Mouse (Mus musculus) left cerebral cortex, adult 9 months (tissue): ENCODE data around the gene Gm28043.

Experiments used
- DNase-seq, 2 experiments: peaks; one replicate each; pipeline ENCODE4 v3.0.0; 2022; ENCODE audit warnings: low spot score in 2 of 2

Gene Gm28043

GRCm38 (mm10) chr17:29627285-29627684 is 12.6 kb downstream of the Gm28043 start:
- no peak for DNase-seq

DNA sequence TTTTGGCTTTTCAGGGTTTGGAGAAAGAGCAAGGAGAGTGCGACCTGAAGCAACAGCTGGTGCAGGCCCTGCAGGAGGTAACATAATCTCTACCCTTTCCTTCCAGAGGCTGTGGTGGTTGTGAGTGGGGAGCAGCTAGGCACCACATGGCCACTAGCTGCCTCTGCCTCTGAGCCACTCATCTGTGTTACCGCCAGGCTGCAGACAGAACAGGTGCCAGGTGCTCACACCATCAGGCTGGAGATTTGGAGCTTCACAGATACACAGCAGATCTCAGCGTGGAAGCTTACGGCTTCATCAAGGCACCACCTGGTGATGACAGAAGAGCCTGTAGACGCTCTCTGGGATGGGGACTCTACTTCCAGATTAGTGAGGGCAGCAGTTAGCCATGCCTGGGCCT is 14.3 kb downstream of the Gm28043 start:
- DNase-seq = no peak

GRCm38 (mm10) chr17:29629620-29630019 is 14.9 kb downstream of the Gm28043 start:
- no peak for DNase-seq

DNA sequence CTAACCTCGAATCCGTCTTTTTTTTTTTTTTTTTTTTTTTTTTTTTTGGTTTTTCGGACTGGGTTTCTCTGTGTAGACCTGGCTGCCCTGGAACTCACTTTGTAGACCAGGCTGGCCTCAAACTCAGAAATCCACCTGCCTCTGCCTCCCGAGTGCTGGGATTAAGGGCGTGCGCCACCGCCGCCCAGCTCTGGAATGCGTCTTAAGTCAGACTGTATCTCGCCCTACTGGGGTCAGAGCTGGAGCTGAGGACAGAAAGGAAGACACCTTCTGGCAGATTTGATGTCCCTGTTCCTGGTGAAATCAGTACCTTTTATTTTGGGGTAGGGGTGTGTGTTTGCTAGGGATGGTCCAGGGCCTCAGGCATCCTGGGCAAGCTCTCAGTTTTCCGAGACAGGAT is 17.6 kb downstream of the Gm28043 start:
- DNase-seq = no peak

- DNase-seq = no peak
These were observed 20.8 kb downstream of the Gm28043 start for GRCm38 (mm10) chr17:29635492-29635891.

DNA sequence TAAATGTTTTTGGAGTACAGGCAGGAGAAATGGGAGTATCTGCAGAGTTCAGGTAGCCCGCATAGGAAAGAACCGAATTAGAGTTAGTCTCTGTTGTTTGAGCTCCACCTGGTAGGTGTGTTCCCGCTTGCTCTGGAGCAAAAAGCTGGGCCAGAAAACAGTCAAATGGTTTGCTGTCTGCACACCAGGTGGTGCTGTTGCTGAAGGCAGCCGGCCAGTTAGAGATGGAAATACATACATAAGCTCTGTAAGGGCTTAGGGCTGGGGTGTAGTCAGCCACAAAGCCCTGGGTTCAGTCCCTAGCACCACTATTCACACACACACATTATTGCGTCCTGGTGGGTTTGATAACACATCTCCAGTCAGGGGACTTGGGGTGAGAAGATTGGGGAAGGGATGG is 21.4 kb downstream of the Gm28043 start:
- peak in 1 of 2 experiments; percentile 51 for DNase-seq

- DNase-seq = no peak
These were observed 22.7 kb downstream of the Gm28043 start for GRCm38 (mm10) chr17:29637377-29637776.

DNA sequence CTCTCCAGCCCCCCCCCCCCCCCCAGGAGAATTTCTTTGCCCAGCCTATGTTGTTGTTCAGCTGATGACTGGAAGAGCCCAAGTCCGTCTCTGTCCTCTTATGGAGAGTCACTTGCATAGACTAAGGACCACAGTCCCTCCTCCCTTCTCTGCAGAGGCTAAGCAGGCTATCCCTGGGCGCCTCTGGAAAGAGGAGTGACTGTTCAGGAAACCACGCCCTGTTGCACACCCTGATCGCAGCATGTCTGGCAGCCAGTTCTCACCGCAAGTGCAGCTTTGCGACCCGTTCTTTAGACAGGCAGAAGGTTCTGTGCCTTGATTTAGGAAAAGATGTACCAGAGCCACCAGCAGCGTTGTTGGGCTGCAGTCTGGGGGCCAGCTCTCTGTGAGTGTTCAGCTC is 23.2 kb downstream of the Gm28043 start:
- no peak for DNase-seq

DNA sequence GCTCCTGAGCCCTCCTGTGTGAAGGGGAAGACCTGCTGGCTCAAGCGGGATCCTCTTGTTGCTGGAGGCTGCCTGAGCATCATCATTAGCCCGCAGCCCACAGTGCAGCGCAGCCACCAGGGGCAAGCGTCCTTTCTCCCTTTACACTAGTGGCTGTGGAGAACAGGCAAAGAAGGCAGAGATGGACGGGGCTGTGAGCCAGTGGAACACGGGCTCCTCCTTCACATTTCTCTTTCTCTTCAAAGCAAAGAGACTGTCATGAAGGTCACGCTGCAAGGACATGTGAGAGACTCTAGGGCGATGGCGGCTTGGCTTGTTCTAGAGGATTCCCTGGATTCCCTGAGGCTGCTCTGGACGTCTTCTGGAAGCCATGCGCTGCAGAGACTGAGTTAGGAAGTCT is 26.3 kb downstream of the Gm28043 start:
- no peak for DNase-seq

DNA sequence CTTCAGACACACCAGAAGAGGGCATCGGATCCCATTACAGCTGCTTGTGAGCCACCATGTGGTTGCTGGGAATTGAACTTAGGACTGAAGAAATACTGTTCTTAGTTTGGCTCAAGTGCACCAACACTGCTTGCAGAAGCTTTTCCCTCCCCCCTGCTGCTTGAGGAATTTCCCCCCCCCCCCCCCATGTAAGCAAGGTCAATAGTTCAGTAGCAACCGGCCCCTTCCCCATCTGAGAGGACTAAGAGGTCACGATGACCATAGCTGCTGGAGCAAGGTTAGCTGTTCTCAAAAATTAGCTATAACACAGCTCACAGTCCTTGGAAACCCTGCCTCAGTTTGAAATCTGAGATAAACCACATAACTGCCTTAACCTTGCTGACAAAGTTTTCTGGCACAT is 27.5 kb downstream of the Gm28043 start:
- DNase-seq = no peak

DNA sequence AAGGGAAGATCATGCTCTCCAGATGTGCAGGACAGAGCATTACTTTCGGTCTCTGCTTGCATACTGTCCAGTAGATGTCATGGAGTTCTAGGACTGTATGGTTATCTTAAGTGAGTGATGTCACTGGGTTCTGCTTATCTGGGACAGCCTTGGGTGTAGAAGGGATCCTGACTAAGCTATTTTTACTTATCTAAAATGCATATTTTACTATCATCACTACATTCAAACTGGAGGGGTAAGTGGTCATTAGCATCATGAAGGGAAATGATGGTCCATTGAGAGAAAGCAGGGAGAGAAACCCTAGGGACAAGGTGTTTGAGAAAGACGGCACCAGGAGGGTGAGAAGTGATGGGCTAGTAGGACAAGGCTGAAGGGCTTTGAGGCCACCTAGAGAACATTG is 43.6 kb downstream of the Gm28043 start:
- DNase-seq = no peak

DNA sequence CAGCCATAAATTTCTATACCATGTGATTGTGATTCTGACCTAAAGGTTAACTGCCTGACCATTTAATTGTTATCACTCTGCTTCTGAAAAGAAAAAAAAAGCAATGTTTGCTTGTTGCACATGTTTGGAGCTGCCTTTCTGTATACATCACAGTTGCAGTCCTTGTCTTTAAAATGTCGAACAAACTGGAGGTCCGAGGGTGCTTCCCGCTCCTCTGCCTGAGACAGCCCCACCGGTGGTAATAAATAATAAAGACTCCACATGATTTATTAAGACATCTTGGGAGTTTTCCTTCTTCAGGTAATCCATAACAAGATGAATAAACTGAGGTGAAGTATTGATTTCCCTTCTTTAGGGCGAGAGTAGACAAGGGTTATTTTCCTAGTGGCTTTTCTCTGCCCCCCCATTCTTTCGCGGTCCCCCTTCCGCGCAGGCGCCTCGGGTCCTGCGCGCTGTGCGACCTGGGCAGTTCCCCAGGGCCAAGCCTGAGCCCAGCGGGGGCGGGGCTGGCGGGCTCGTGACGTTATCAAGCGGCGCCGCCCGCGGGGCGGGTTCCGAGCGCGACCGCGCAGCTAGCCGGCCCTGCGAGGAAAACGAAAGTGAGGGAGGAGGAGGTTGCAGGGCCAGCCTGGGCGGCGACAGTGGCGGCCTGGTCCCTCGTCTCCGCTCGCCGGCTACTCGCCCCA is 45.5 kb downstream of the Gm28043 start, which contains the start of gene Cmtr1:
Cmtr1 (plus strand) TSS at position 520 of the 686 bp plus-strand sequence.
- DNase-seq = peak; percentile 76 to 93

DNA sequence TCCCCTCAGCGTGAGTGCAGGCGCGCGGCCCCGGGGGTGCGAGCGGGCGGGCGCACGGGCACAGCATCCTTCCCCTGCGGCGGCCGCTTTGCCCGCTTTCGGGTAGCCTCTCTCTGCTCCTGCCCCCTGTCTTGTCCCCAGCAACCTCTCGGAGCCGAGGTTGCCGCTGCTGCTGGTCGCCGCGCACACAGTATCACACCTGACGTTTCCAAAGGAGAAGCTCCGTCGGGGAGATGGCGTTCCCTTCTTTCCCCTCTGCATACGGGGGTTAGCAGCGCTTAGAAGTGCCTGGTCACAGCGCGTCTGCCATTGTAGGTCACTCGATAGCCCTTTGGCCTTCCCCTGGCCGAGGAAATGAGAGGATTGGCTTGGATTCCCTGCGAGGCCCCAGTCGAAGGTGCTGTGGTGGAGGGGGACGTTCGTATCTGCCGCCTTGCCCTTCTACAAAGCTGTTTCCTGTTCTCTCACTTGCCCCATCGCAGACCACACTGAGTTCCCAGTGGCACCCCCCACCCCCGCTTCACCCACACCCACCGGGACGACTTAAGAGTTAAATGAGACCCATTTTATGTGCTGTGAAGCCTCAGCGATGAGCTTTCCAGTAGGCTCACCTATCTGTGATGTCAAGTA is 46.2 kb downstream of the Gm28043 start:
- DNase-seq = no peak

DNA sequence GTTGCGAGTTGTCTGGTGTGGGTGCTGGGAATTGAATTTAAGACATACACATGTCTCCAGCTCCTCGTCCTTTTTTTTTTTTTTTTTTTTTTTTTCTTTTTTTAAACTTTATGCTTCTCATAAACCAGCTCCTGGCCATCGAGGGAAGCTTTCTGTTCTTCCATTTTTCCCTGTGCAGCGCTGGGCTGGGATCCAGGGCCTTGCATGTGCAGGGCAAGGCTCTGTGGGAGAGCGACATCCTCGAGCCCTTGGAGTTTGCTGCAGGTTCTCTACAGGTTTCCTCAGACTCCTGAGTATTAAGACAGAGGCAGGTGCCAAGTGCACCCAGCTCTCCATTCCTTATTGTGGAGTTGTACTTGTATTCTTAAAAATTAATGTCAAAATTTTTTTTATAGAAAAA is 47.5 kb downstream of the Gm28043 start:
- DNase-seq = no peak

GRCm38 (mm10) chr17:29668051-29668986 is 53.6 kb downstream of the Gm28043 start:
- peak in 1 of 2 experiments; percentile 62 for DNase-seq

DNA sequence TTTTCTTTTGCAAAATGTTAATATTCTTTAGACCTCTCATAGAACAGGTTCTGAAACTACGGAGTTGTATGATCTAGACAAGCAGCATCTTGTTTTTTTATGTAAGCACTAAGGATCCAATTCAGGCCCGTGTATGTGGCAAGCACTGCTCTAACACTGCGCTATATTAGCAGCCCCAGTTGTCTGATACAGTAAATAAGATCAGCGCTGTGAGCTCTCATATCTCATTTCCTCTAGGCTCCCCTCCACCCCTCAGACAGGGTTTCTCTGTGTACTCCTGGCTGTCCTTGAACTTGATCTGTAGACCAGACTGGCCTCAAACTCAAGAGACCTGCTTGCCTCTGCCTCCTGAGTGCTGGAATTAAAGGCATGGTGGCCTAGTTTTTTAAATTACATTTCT is 54.4 kb downstream of the Gm28043 start:
- DNase-seq = no peak

GRCm38 (mm10) chr17:29669936-29670335 is 55.3 kb downstream of the Gm28043 start:
- DNase-seq = no peak

DNA sequence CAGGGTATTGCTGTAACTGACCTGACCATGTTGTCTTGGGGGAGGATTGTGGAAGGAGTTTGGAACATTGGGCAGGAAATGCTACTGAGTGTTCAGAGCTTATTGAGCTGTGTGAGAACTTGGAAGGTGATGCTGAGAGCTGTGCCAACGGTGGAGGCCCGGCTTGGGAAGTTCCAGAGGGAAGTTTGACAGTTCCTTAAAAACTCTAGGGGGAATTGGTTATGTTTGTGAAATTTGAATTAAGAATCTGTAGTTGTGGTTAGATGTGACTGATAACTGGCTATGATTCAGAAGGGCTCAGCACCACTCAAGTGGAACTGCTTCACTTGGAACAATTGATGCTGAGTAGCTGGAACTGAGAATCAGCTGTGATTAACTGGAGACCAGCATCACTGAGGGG is 56.3 kb downstream of the Gm28043 start:
- no peak for DNase-seq

- no peak for DNase-seq
These were observed 58.6 kb downstream of the Gm28043 start for GRCm38 (mm10) chr17:29673325-29673724.

DNA sequence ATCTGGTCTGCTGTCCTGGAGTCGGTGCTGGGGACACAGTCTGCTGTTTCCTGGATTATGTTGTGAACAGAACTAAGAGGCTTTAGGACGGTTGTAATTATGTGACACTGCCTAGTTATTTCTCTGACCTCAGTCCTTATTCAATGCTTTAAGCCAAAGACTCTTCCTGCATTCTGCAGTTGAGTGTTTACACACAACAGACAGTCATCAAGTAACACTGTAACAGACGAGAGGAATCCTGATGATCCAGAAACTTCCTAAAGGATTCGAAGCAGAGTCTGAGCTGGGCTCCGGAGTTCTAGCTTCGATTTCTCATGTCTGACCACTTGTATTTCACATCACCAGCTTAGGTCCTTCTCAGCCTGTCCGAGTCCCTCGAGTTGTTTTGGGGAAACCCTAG is 63.9 kb downstream of the Gm28043 start:
- no peak for DNase-seq

- DNase-seq = no peak
These were observed 64.5 kb downstream of the Gm28043 start for GRCm38 (mm10) chr17:29679038-29679767.

GRCm38 (mm10) chr17:29680174-29680573 is 65.5 kb downstream of the Gm28043 start:
- no peak for DNase-seq
